ENCODE assay signal across 43 mouse cellular contexts in the genomic region with DNA sequence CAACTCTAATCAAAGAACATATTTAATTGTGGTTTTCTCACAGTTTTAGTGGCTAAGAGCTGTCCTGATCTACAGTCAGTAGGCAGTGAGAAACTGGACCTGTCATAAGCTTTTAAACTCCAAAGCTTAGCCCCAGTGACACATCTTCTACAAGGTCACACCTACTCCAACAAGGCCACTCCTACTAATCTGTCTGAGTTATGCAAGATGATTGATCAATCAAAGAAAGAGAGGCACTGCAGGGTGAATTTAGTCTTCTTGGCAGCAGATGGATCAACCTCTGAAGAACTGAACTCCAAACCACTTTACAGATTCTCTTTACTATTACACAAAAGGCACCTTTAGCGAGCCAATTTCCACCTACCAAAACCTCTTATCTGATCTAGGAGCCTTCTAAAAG. TPM values are rescaled to one million over a fixed set of nuclear protein-coding genes. Genes with fewer than 3 reads are reported as not detected.
"Had no signal": no experiment of that assay in that cellular context is flagged by ENCODE, and none has a peak within 500 bp of the region (broad histone marks: within the 10 kb centered on the region; RNA-seq: fewer than 3 reads in every experiment).

No protein-coding gene starts in this region.

- DNase-seq: gastrocnemius, postnatal 14 days; gastrocnemius, postnatal 36 days; heart, adult 18-20 months; heart, postnatal 10 days; heart, postnatal 4 days; kidney, adult 18-20 months; kidney, adult 8-10 months; kidney, postnatal 10 days; kidney, postnatal 25 days; kidney, postnatal 4 days; layer of hippocampus, adult 9-11 months; layer of hippocampus, postnatal 36 days; liver, embryonic 13.5 days; liver, postnatal 0 days had no signal

RNA-seq across cellular contexts. Expression of a gene that starts 30.3 kb away (rescaled TPM):
- total RNA-seq: gastrocnemius, adult 8-10 months; gastrocnemius, postnatal 14 days; gastrocnemius, postnatal 36 days; granulocyte monocyte progenitor cell, adult 5-6 weeks; heart, adult 18-20 months; heart, adult 8-10 months; heart, postnatal 10 days; heart, postnatal 25 days; heart, postnatal 4 days; layer of hippocampus, adult 2 months; layer of hippocampus, postnatal 14 days; layer of hippocampus, postnatal 36 days; left cerebral cortex, adult 18-20 months; left cerebral cortex, adult 8-10 months; left cerebral cortex, postnatal 10 days; left cerebral cortex, postnatal 25 days had no signal
- polyA plus RNA-seq: heart, embryonic 10.5 days; heart, embryonic 12.5 days; heart, embryonic 14.5 days; heart, embryonic 16.5 days; hindbrain, embryonic 10.5 days; hindbrain, embryonic 12.5 days; hindbrain, embryonic 14.5 days; hindbrain, embryonic 16.5 days; inflammation-experienced regulatory T-cells, adult 6 months; limb, embryonic 10.5 days; limb, embryonic 12.5 days; limb, embryonic 14.5 days had no signal

RNA-seq across cellular contexts. Expression of a gene that starts 47.9 kb away (rescaled TPM):
- total RNA-seq: gastrocnemius, adult 18-20 months; gastrocnemius, adult 8-10 months; gastrocnemius, postnatal 14 days; gastrocnemius, postnatal 36 days; granulocyte monocyte progenitor cell, adult 5-6 weeks; heart, adult 18-20 months; heart, adult 8-10 months; heart, postnatal 10 days; heart, postnatal 25 days; heart, postnatal 4 days; layer of hippocampus, adult 2 months; layer of hippocampus, postnatal 14 days; layer of hippocampus, postnatal 36 days; left cerebral cortex, adult 18-20 months; left cerebral cortex, adult 8-10 months; left cerebral cortex, postnatal 10 days; left cerebral cortex, postnatal 25 days had no signal
- polyA plus RNA-seq: heart, embryonic 10.5 days; heart, embryonic 12.5 days; heart, embryonic 14.5 days; heart, embryonic 16.5 days; hindbrain, embryonic 10.5 days; hindbrain, embryonic 12.5 days; hindbrain, embryonic 14.5 days; hindbrain, embryonic 16.5 days; inflammation-experienced regulatory T-cells, adult 6 months; intestine, embryonic 15.5 days; intestine, postnatal 0 days; kidney, embryonic 14.5 days; kidney, embryonic 16.5 days; limb, embryonic 10.5 days; limb, embryonic 12.5 days; limb, embryonic 14.5 days; liver, embryonic 11.5 days; liver, embryonic 13.5 days; liver, embryonic 15.5 days; liver, postnatal 0 days had no signal

RNA-seq across cellular contexts. Expression of a gene that starts 55.6 kb away (rescaled TPM):
- total RNA-seq: gastrocnemius, adult 18-20 months; gastrocnemius, adult 8-10 months; gastrocnemius, postnatal 14 days; gastrocnemius, postnatal 36 days; granulocyte monocyte progenitor cell, adult 5-6 weeks; heart, adult 18-20 months; heart, adult 8-10 months; heart, postnatal 10 days; heart, postnatal 25 days; heart, postnatal 4 days; layer of hippocampus, adult 2 months; layer of hippocampus, postnatal 14 days; layer of hippocampus, postnatal 36 days; left cerebral cortex, adult 18-20 months; left cerebral cortex, adult 8-10 months; left cerebral cortex, postnatal 10 days; left cerebral cortex, postnatal 25 days had no signal
- polyA plus RNA-seq: heart, embryonic 10.5 days; heart, embryonic 12.5 days; heart, embryonic 14.5 days; heart, embryonic 16.5 days; hindbrain, embryonic 10.5 days; hindbrain, embryonic 12.5 days; hindbrain, embryonic 14.5 days; hindbrain, embryonic 16.5 days; inflammation-experienced regulatory T-cells, adult 6 months; intestine, embryonic 15.5 days; intestine, postnatal 0 days; kidney, embryonic 14.5 days; limb, embryonic 10.5 days; limb, embryonic 12.5 days; limb, embryonic 14.5 days; liver, embryonic 11.5 days; liver, embryonic 13.5 days; liver, embryonic 15.5 days; liver, postnatal 0 days had no signal
